Mouse (Mus musculus): ENCODE results near the gene Cavin1.

Cavin1 gene

GRCm38 (mm10) chr11:100963647-100964046, 7.0 kb downstream of the Cavin1 start:
- in situ Hi-C loops (cut with MboI; ENCODE audit: low pct_unique_long_range_greater_than_20kb in 1 of 2, low sequenced_read_pairs in 2 of 2, unreplicated experiment in 1 of 2), result no loop called here

- in situ Hi-C loops (cut with MboI; ENCODE audit: low pct_unique_long_range_greater_than_20kb in 1 of 2, low sequenced_read_pairs in 2 of 2, unreplicated experiment in 1 of 2), result no loop called here
These were observed 8.2 kb downstream of the Cavin1 start for GRCm38 (mm10) chr11:100962371-100962911.

- in situ Hi-C loops (cut with MboI; ENCODE audit: low pct_unique_long_range_greater_than_20kb in 1 of 2, low sequenced_read_pairs in 2 of 2, unreplicated experiment in 1 of 2), result no loop called here
These were observed 10.1 kb downstream of the Cavin1 start for GRCm38 (mm10) chr11:100960540-100960939.

- in situ Hi-C loops (cut with MboI; ENCODE audit: low pct_unique_long_range_greater_than_20kb in 1 of 2, low sequenced_read_pairs in 2 of 2, unreplicated experiment in 1 of 2), result loop anchor here in 1 of 2 experiments (5.0 kb wide), 1 partner anchor 123 kb away; no protein-coding TSS in a partner anchor
These were observed 10.9 kb downstream of the Cavin1 start for GRCm38 (mm10) chr11:100959826-100960225.

GRCm38 (mm10) chr11:100959464-100959810, 11.2 kb downstream of the Cavin1 start:
- in situ Hi-C loops (cut with MboI; ENCODE audit: low pct_unique_long_range_greater_than_20kb in 1 of 2, low sequenced_read_pairs in 2 of 2, unreplicated experiment in 1 of 2), result loop anchor here in 1 of 2 experiments (5.0 kb wide), 1 partner anchor 122 kb away; no protein-coding TSS in a partner anchor

- in situ Hi-C loops (cut with MboI; ENCODE audit: low pct_unique_long_range_greater_than_20kb in 1 of 2, low sequenced_read_pairs in 2 of 2, unreplicated experiment in 1 of 2), result loop anchor here in 1 of 2 experiments (5.0 kb wide), 1 partner anchor 122 kb away; no protein-coding TSS in a partner anchor
These were observed 11.8 kb downstream of the Cavin1 start for GRCm38 (mm10) chr11:100958613-100959463.

- in situ Hi-C loops (cut with MboI; ENCODE audit: low pct_unique_long_range_greater_than_20kb in 1 of 2, low sequenced_read_pairs in 2 of 2, unreplicated experiment in 1 of 2), result loop anchor here in 1 of 2 experiments (5.0 kb wide), 1 partner anchor 121 kb away; no protein-coding TSS in a partner anchor
These were observed 12.7 kb downstream of the Cavin1 start for GRCm38 (mm10) chr11:100957915-100958469.

GRCm38 (mm10) chr11:100957244-100957643, 13.4 kb downstream of the Cavin1 start:
- in situ Hi-C loops (cut with MboI; ENCODE audit: low pct_unique_long_range_greater_than_20kb in 1 of 2, low sequenced_read_pairs in 2 of 2, unreplicated experiment in 1 of 2), result loop anchor here in 1 of 2 experiments (5.0 kb wide), 1 partner anchor 120 kb away; no protein-coding TSS in a partner anchor

- in situ Hi-C loops (cut with MboI; ENCODE audit: low pct_unique_long_range_greater_than_20kb in 1 of 2, low sequenced_read_pairs in 2 of 2, unreplicated experiment in 1 of 2), result no loop called here
These were observed 21.1 kb downstream of the Cavin1 start for GRCm38 (mm10) chr11:100949540-100949939.

- in situ Hi-C loops (cut with MboI; ENCODE audit: low pct_unique_long_range_greater_than_20kb in 1 of 2, low sequenced_read_pairs in 2 of 2, unreplicated experiment in 1 of 2), result no loop called here
These were observed 22.4 kb downstream of the Cavin1 start for GRCm38 (mm10) chr11:100948317-100948716.

GRCm38 (mm10) chr11:100947548-100947947, 23.1 kb downstream of the Cavin1 start:
- in situ Hi-C loops (cut with MboI; ENCODE audit: low pct_unique_long_range_greater_than_20kb in 1 of 2, low sequenced_read_pairs in 2 of 2, unreplicated experiment in 1 of 2), result no loop called here

- in situ Hi-C loops (cut with MboI; ENCODE audit: low pct_unique_long_range_greater_than_20kb in 1 of 2, low sequenced_read_pairs in 2 of 2, unreplicated experiment in 1 of 2), result no loop called here
These were observed 23.8 kb downstream of the Cavin1 start for GRCm38 (mm10) chr11:100946862-100947261.

- in situ Hi-C loops (cut with MboI; ENCODE audit: low pct_unique_long_range_greater_than_20kb in 1 of 2, low sequenced_read_pairs in 2 of 2, unreplicated experiment in 1 of 2), result no loop called here
These were observed 28.3 kb downstream of the Cavin1 start for GRCm38 (mm10) chr11:100942388-100942787.

GRCm38 (mm10) chr11:100939512-100940151, 31.1 kb downstream of the Cavin1 start, which contains the start of gene Stat3:
Stat3 (minus strand) TSS chr11:100939540.
- in situ Hi-C loops (cut with MboI; ENCODE audit: low pct_unique_long_range_greater_than_20kb in 1 of 2, low sequenced_read_pairs in 2 of 2, unreplicated experiment in 1 of 2), result no loop called here

- in situ Hi-C loops (cut with MboI; ENCODE audit: low pct_unique_long_range_greater_than_20kb in 1 of 2, low sequenced_read_pairs in 2 of 2, unreplicated experiment in 1 of 2), result no loop called here
These were observed 31.8 kb downstream of the Cavin1 start for GRCm38 (mm10) chr11:100938711-100939511.

- in situ Hi-C loops (cut with MboI; ENCODE audit: low pct_unique_long_range_greater_than_20kb in 1 of 2, low sequenced_read_pairs in 2 of 2, unreplicated experiment in 1 of 2), result no loop called here
These were observed 32.6 kb downstream of the Cavin1 start for GRCm38 (mm10) chr11:100938112-100938511.

- in situ Hi-C loops (cut with MboI; ENCODE audit: low pct_unique_long_range_greater_than_20kb in 1 of 2, low sequenced_read_pairs in 2 of 2, unreplicated experiment in 1 of 2), result no loop called here
These were observed 33.4 kb downstream of the Cavin1 start for GRCm38 (mm10) chr11:100937295-100937694.
